Mouse (Mus musculus) spleen, adult 10 weeks (tissue): ENCODE data around the gene Olfr1323. TPM values are rescaled to one million over a fixed set of nuclear protein-coding genes. Genes with fewer than 3 reads are reported as not detected.

Source experiments
- polyA plus RNA-seq: library from polyadenylated mRNA; stranded (reverse); fragments of 350-450 nt; fragmentation: Illumina TruSeq; extraction: RNeasy Lipid Tissue Mini Kit (QIAGEN cat#74804); gene quantifications from one replicate; pipeline ENCODE4 v1.2.3, GENCODE M21; 2015; ENCODE audit warnings: low replicate concordance; ENCODE audit not compliant: insufficient read depth

The Olfr1323 gene
- not detected for polyA plus RNA-seq

GRCm38 (mm10) chrX:50019259-50019658 lies at the start of gene Olfr1323:
Gene Olfr1323 (minus strand): TSS chrX:50019359.

Other genes with a start within 250 kb of the Olfr1323 start
- gene Igsf1, start 221.6 kb downstream of the Olfr1323 start, polyA plus RNA-seq, result not detected
- gene Olfr1322, start 127.9 kb downstream of the Olfr1323 start, polyA plus RNA-seq, result not detected